Mouse (Mus musculus) heart, postnatal 25 days (tissue): ENCODE data around the gene Nt5c. TPM values are rescaled to one million over a fixed set of nuclear protein-coding genes. Genes with fewer than 3 reads are reported as not detected.
A peak's percentile ranks its signal among the peaks of the same experiment; 100 is the strongest.
"Not testable (repeated sequence)": the region's sequence is repeated elsewhere in the genome, so short reads cannot be mapped to it uniquely, and the experiment has no call there.

Experiments used
- DNase-seq: peaks from one replicate; pipeline ENCODE4 v3.0.0; 2022; ENCODE audit warnings: low spot score
- intact Hi-C: fragments of 180-260 bp; cut with DNase I; formaldehyde crosslinking; loops from one replicate; pipeline ENCODE4 v1.15.1; 2025
- total RNA-seq, 2 experiments: library from RNA; stranded (reverse); gene quantifications; 2 replicates each; pipeline ENCODE4 v1.2.3; 2021

Nt5c gene
- total RNA-seq, 2 experiments from 2014 or later, result 13.9 to 14.9 TPM

GRCm38 (mm10) chr11:115476630-115477029 is 15.0 kb downstream of the Nt5c start:
- DNase-seq, intact Hi-C loops: not testable (repeated sequence)

DNA sequence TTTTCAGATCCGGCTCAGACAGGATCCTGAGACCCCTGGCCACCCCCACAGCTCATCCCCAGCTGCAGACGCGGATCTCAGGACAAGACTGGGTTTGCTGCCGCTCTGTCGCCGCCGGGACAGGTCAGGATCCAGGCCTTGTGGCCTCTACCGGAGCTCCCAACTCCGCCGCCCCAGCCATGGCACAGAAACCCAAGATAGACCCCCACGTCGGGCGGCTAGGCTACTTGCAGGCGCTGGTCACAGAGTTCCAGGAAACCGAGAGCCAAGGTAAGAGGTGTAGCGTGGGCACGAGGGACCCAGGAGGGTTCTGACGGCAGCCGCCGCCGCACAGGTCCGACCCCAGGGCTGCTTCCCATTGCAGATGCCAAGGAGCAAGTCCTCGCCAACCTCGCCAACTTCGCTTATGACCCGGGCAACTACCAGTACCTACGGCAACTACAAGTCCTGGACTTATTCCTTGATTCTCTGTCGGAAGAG is 15.9 kb downstream of the Nt5c start:
- intact Hi-C loops, result loop anchor here (2.0 kb wide), 1 partner anchor 55 kb away; the partner anchor contains the start of gene Kctd2
- DNase-seq, result no peak

DNA sequence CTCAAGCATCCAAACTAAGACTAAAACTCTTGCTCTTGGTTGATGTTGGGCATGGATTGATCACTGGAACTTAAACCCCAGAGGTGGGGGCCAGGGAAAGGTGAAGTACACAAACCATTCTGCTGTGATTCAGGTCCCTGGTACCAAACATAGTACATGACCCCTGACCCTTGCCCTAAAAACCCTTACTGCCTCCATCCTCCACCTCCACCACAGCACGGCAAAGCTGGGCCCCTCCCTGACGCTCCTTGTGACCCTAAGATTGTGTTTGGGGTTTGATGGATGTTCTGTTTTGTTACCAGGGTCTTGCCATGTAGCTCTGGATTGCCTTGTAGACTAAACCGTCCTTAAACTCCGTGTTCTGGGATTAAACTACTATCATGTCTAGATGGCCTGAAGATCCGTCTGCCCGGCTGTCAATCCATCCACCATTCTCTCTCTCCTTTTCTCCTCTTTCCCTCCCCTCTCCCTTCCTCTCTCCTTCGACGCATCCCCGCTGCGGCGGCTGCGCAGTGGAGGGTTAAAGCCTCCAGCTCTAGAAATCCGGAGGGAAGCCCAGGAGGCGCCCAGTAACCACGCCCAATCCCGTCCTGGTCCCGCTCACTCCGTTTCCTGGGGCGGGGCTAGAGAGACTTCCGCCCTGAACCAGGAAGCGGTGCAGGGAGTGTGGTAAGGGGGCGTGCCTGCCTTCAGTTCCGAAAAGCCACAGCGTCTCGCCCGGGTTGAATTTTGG is 16.5 kb downstream of the Nt5c start, which contains the start of gene Armc7:
Gene Armc7, plus strand, starts transcription at position 643 of the 733 bp plus-strand sequence.
- DNase-seq, result peak; percentile 94
- intact Hi-C loops, result loop anchor here (2.0 kb wide), 1 partner anchor 54 kb away; the partner anchor contains the start of gene Kctd2

GRCm38 (mm10) chr11:115473626-115474275 is 17.9 kb downstream of the Nt5c start:
- DNase-seq, result peak; percentile 83
- intact Hi-C loops, result loop anchor here (1.0 to 2.0 kb wide), 3 partner anchors 45 to 115 kb away; partner anchors contain the start of gene Kctd2

GRCm38 (mm10) chr11:115472183-115472582 is 19.5 kb downstream of the Nt5c start:
- peak; percentile 20 for DNase-seq
- intact Hi-C loops, result no loop called here

- intact Hi-C loops, result no loop called here
- no peak for DNase-seq
Measured at GRCm38 (mm10) chr11:115467217-115467618, 24.4 kb downstream of the Nt5c start.

DNA sequence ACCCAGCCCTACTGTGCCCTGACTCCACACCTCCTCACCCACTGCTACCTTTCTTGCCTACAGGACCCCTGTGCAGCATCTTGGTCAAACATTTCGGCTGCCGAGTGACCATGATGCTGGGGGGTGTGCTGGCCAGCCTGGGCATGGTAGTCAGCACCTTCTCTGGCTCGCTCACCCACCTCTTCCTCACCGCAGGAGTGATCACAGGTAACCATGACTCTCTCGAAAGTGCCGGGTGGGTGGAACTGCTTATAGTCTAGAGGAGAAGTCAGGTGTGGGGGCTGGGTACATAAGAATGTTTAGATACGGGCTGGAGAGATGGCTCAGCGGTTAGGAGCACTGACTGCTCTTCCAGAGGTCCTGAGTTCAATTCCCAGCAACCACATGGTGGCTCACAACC is 26.8 kb downstream of the Nt5c start:
- intact Hi-C loops, result no loop called here
- no peak for DNase-seq

GRCm38 (mm10) chr11:115463397-115463796 is 28.3 kb downstream of the Nt5c start:
- no peak for DNase-seq
- intact Hi-C loops, result no loop called here

DNA sequence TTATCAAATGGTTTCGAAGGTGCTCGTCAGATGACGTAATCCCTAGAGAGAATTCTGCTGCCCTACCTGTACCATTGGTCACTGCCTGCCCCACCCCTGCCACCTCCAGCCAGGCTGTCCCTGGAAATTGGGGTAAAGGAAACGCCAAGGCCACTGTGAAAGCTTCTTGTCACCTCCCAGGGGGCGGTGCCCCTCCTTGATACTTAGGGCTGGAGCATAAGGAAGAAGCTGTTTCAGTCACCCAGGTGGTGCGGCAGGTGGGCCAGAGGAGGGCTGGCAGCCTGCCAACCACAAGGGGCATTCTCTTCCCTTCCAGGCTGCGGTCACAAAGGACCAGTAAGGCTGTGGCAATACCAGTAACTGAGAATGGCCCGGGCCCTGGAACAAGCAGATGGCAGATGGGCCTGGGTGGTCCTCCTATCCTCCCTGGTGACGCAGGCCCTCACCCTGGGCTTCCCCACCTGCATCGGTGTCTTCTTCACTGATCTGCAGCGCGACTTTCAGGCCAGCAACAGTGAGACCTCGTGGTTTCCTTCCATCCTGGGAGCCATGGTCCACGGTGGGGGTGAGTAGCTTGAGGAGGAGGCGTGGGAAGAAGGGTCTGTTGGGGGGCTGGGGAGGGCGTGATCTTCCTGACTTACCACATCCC is 29.3 kb downstream of the Nt5c start, which contains the start of gene Slc16a5:
Gene Slc16a5, plus strand, starts transcription at position 232 of the 649 bp plus-strand sequence.
- intact Hi-C loops, result no loop called here
- DNase-seq, result no peak

GRCm38 (mm10) chr11:115461846-115462242 is 29.8 kb downstream of the Nt5c start:
- intact Hi-C loops, result no loop called here
- DNase-seq, result no peak

- DNase-seq, result no peak
- intact Hi-C loops, result no loop called here
Measured at GRCm38 (mm10) chr11:115460976-115461375, 30.7 kb downstream of the Nt5c start.

GRCm38 (mm10) chr11:115457405-115457804 is 34.3 kb downstream of the Nt5c start:
- DNase-seq, result no peak
- intact Hi-C loops, result no loop called here

DNA sequence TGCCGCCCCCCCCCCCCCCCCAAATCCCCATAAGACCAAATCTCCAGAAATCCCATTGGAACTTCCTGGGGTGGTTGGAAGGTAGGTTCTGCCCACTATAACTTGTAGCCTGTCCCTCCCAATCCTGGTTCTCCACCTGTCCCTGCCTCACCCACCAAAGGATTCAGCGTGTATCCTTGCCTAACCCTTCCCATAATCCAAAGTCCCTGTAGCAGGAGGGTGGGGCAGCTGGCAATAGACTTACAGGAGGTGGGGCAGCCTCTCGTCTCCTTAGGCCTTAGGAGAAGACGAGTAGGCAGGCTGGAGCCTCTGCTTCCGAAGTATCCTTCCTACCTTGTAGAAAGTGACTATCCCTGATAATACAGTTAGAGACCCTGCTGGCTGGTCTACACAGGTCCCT is 35.5 kb downstream of the Nt5c start:
- intact Hi-C loops, result no loop called here
- no peak for DNase-seq

GRCm38 (mm10) chr11:115455619-115456018 is 36.0 kb downstream of the Nt5c start:
- intact Hi-C loops, result no loop called here
- DNase-seq, result no peak

- intact Hi-C loops, result not testable (repeated sequence)
Measured at GRCm38 (mm10) chr11:115454822-115455221, 36.8 kb downstream of the Nt5c start.

GRCm38 (mm10) chr11:115453306-115453705 is 38.4 kb downstream of the Nt5c start:
- intact Hi-C loops, result no loop called here

More at GRCm38 (mm10) chr11:115454822-115455221, 36.8 kb downstream of the Nt5c start:
- not testable (repeated sequence) for DNase-seq

GRCm38 (mm10) chr11:115452281-115452860 is 39.3 kb downstream of the Nt5c start:
- intact Hi-C loops, result no loop called here

More at GRCm38 (mm10) chr11:115453306-115453705, 38.4 kb downstream of the Nt5c start:
- no peak for DNase-seq

DNA sequence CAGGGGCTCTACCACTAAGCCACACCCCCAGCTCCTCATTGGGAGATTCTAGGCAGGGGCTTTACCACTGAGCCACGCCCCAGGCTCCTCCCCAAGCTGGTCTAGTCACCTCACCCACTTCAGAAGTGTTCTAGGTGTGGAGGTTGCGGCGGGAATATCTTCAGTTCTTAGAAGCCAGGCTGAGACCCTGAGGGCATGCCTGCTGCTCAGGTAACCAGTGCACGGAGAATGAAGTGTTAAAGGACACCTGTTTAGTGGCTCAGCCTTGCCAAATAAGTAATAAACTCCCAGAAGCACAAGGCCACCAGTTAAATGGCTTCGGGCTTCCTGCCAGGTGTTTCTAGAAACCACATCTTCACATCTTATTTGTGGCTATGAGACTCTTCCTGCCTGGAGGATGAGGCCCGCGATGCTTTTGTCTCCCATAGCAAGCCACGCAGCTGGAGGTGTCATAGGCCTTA is 39.9 kb downstream of the Nt5c start:
- no peak for DNase-seq
- intact Hi-C loops, result no loop called here

More at GRCm38 (mm10) chr11:115452281-115452860, 39.3 kb downstream of the Nt5c start:
- DNase-seq, result no peak

DNA sequence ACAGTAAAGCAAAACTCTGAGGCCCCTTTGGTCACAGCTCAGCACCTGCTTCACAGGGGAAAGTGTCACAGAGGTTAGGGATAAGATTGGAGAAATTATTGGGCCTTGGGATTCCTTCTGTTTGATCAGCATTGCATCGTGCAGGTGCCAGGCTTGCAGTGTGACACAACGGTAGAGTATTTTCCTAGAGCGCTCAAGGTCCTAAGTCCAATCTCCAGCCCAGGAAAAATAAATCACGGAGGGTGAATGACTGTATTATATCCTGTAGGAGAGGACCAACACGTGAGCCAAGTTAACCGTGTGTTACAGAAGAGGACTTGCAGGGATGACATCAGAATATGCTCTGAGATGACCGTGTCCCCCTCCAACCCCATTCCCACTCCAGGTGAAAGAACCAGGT is 41.5 kb downstream of the Nt5c start:
- no peak for DNase-seq
- intact Hi-C loops, result no loop called here

- DNase-seq, result no peak
- intact Hi-C loops, result no loop called here
Measured at GRCm38 (mm10) chr11:115448998-115449397, 42.7 kb downstream of the Nt5c start.
